Mouse (Mus musculus) MEL (cell line): ENCODE results near the gene Pycard. TPM values are rescaled to one million over a fixed set of nuclear protein-coding genes. Genes with fewer than 3 reads are reported as not detected.

Experiments
- DNase-seq: peaks from one replicate; pipeline ENCODE4 v3.0.0; 2011; ENCODE audit warnings: low read depth, low spot score
- H3K27ac ChIP-seq: 2 replicates; pipeline ENCODE4 v1.5.1; 2012; ENCODE audit warnings: low read depth, mild to moderate bottlenecking, control low read depth, low read length, moderate library complexity; ENCODE audit not compliant: control insufficient read depth
- H3K27me3 ChIP-seq, 2 experiments: fragments of 150-350 bp in 1 of 2; sonication (generic) in 1 of 2; 2 replicates each; pipeline ENCODE4 v1.6.1; 2012; ENCODE audit warnings: low read length in 2 of 2, mild to moderate bottlenecking in 2 of 2, improper control_type of control experiment in 1 of 2, moderate library complexity in 1 of 2; ENCODE audit not compliant: insufficient read depth in 2 of 2, control insufficient read depth in 1 of 2
- H3K36me3 ChIP-seq, 2 experiments: 2 replicates each; pipeline ENCODE4 v1.6.1; 2012 to 2014; ENCODE audit warnings: low read length in 2 of 2, improper control_type of control experiment in 1 of 2, inconsistent platforms in 1 of 2, mild to moderate bottlenecking in 1 of 2; ENCODE audit not compliant: insufficient read depth in 2 of 2, control insufficient read depth in 1 of 2
- H3K4me1 ChIP-seq, 2 experiments: fragments of 150-350 bp in 1 of 2; sonication (generic) in 1 of 2; 2 replicates each; pipeline ENCODE4 v1.6.1; 2012; ENCODE audit warnings: low read length in 2 of 2, improper control_type of control experiment in 1 of 2, mild to moderate bottlenecking in 1 of 2; ENCODE audit not compliant: insufficient read depth in 2 of 2, control insufficient read depth in 1 of 2
- H3K4me3 ChIP-seq, 2 experiments: fragments of 150-350 bp in 1 of 2; sonication (generic) in 1 of 2; 2 replicates each; pipeline ENCODE4 v1.5.1; 2012; ENCODE audit warnings: low read depth in 2 of 2, low read length in 2 of 2, mild to moderate bottlenecking in 2 of 2, moderate library complexity in 2 of 2, control low read depth in 1 of 2, improper control_type of control experiment in 1 of 2; ENCODE audit not compliant: control insufficient read depth in 1 of 2, insufficient read depth in 1 of 2
- H3K79me2 ChIP-seq: 2 replicates; pipeline ENCODE4 v1.6.1; 2012; ENCODE audit warnings: mild to moderate bottlenecking, low read length, moderate library complexity; ENCODE audit not compliant: control insufficient read depth, poor library complexity, insufficient read depth
- H3K9ac ChIP-seq: 2 replicates; pipeline ENCODE4 v1.6.1; 2012; ENCODE audit warnings: low read depth, mild to moderate bottlenecking, control low read depth, low read length, moderate library complexity; ENCODE audit not compliant: control insufficient read depth, poor library complexity, severe bottlenecking
- H3K9me3 ChIP-seq: fragments of 150-350 bp; sonication (generic); replicated peaks from 2 replicates; pipeline ENCODE4 v1.6.1; 2012; ENCODE audit warnings: mild to moderate bottlenecking, low read length, improper control_type of control experiment, moderate library complexity; ENCODE audit not compliant: insufficient read depth
- CHD2 ChIP-seq: IDR thresholded peaks from 2 replicates; pipeline ENCODE4 v1.6.1; 2011; ENCODE audit warnings: low read length, improper control_type of control experiment
- E2F4 ChIP-seq: IDR thresholded peaks from 2 replicates; pipeline ENCODE4 v1.6.1; 2011; ENCODE audit warnings: low read depth, low read length, improper control_type of control experiment, borderline replicate concordance
- EP300 ChIP-seq, 2 experiments: IDR thresholded peaks; 2 replicates each; pipeline ENCODE4 v1.6.1; 2011; ENCODE audit warnings: improper control_type of control experiment in 2 of 2, low read length in 2 of 2, low read depth in 1 of 2, mild to moderate bottlenecking in 1 of 2
- ETS1 ChIP-seq: IDR thresholded peaks from 2 replicates; pipeline ENCODE4 v1.6.1; 2012; ENCODE audit warnings: low read depth, mild to moderate bottlenecking, inconsistent platforms, low read length, improper control_type of control experiment, moderate library complexity
- GABPA ChIP-seq: IDR thresholded peaks from 2 replicates; pipeline ENCODE4 v1.6.1; 2012; ENCODE audit warnings: low read depth, mild to moderate bottlenecking, inconsistent platforms, low read length, improper control_type of control experiment, moderate library complexity
- JUND ChIP-seq: IDR thresholded peaks from 2 replicates; pipeline ENCODE4 v1.6.1; 2011; ENCODE audit warnings: low read depth, mild to moderate bottlenecking, improper control_type of control experiment, low read length
- MAFK ChIP-seq: IDR thresholded peaks from 2 replicates; pipeline ENCODE4 v1.6.1; 2011; ENCODE audit warnings: low read depth, mild to moderate bottlenecking, low read length, improper control_type of control experiment, borderline replicate concordance
- MAX ChIP-seq: IDR thresholded peaks from 2 replicates; pipeline ENCODE4 v1.6.1; 2011; ENCODE audit warnings: low read length, improper control_type of control experiment
- NRF1 ChIP-seq: IDR thresholded peaks from 2 replicates; pipeline ENCODE4 v1.6.1; 2014; ENCODE audit warnings: low read depth, mild to moderate bottlenecking, inconsistent platforms, low read length, improper control_type of control experiment, moderate library complexity; ENCODE audit not compliant: poor library complexity, insufficient read depth, severe bottlenecking
- POLR2A ChIP-seq, 2 experiments: IDR thresholded peaks; 2 replicates each; pipeline ENCODE4 v1.6.1; 2011 to 2012; ENCODE audit warnings: low read length in 2 of 2, mild to moderate bottlenecking in 2 of 2, control low read depth in 1 of 2, improper control_type of control experiment in 1 of 2, low read depth in 1 of 2, moderate library complexity in 1 of 2; ENCODE audit not compliant: control insufficient read depth in 1 of 2, insufficient read depth in 1 of 2, poor library complexity in 1 of 2
- POLR2AphosphoS5 ChIP-seq: IDR thresholded peaks from 2 replicates; pipeline ENCODE4 v1.6.1; 2012; ENCODE audit warnings: low read depth, borderline replicate concordance, mild to moderate bottlenecking, inconsistent platforms, low read length, moderate library complexity, mixed read lengths
- TAL1 ChIP-seq: IDR thresholded peaks from 2 replicates; pipeline ENCODE4 v1.6.1; 2012; ENCODE audit warnings: mild to moderate bottlenecking, inconsistent platforms, low read length, moderate library complexity, mixed read lengths
- TBP ChIP-seq: IDR thresholded peaks from 2 replicates; pipeline ENCODE4 v1.8.0; 2011; ENCODE audit warnings: low read depth, low read length, improper control_type of control experiment
- TCF12 ChIP-seq: IDR thresholded peaks from 2 replicates; pipeline ENCODE4 v1.6.1; 2014; ENCODE audit warnings: low read depth, mild to moderate bottlenecking, inconsistent platforms, low read length, improper control_type of control experiment, moderate library complexity
- polyA plus RNA-seq, 2 experiments: library from polyadenylated mRNA; stranded (reverse) in 1 of 2; unstranded in 1 of 2; fragments of >175 nt in 1 of 2; fragments of >200 nt in 1 of 2; gene quantifications; 2 replicates each; pipeline versions ENCODE4 v1.2.1 to v1.2.4; 2012; ENCODE audit warnings: low replicate concordance in 2 of 2, low read depth in 1 of 2; ENCODE audit not compliant: insufficient read length in 2 of 2, insufficient read depth in 1 of 2, missing spikeins in 1 of 2
- total RNA-seq: library from RNA; depleted of rRNA; stranded (reverse); fragments of 300-350 nt; gene quantifications from 2 replicates; pipeline ENCODE4 v1.2.3, GENCODE M21; 2012

The Pycard gene
- total and polyA plus RNA-seq, 3 experiments: 0.12 to 0.24 TPM; not detected in 1

GRCm38 (mm10) chr7:127967004-127967921 is 26.4 kb downstream of the Pycard start, which contains the start of gene Fus (continued):
- TF ChIP-seq POLR2AphosphoS5 (peak; percentile 98), TCF12 (peak; percentile 70), POLR2A (IDR thresholded peaks at IDR 0.05; ENCODE audit: control insufficient read depth in 1 of 2, insufficient read depth in 1 of 2, low read depth in 1 of 2, low read length in 2 of 2, poor library complexity in 1 of 2) (peak; percentile 97 to 100), MAX (peak; percentile 89)

- H3K27ac ChIP-seq: peak overlapping the region; percentile 83
Measured at GRCm38 (mm10) chr7:127966371-127966918, 27.2 kb downstream of the Pycard start.

GRCm38 (mm10) chr7:127959364-127959763 is 34.3 kb downstream of the Pycard start:
- Histone ChIP-seq H3K4me1 (no peaks in the 10 kb centered on the region), H3K27me3 (peaks cover 8 to 13% of the 10 kb centered on the region in 2 experiments; a peak in 3 of 4 replicates), H3K9ac (no peak overlapping the region), H3K4me3 (no peak overlapping the region), H3K36me3 (no peaks in the 10 kb centered on the region), H3K9me3 (no peaks in the 10 kb centered on the region), H3K27ac (no peak overlapping the region), H3K79me2 (no peaks in the 10 kb centered on the region)
- no peak for TF ChIP-seq EP300 (IDR thresholded peaks at IDR 0.05; ENCODE audit: low read depth in 1 of 2, low read length in 2 of 2)
- no peak for TF ChIP-seq TBP
- TF ChIP-seq GABPA: no peak
- TF ChIP-seq MAFK: no peak
- TF ChIP-seq TAL1: no peak
- no peak for TF ChIP-seq E2F4
- no peak for TF ChIP-seq ETS1
- no peak for DNase-seq

More at GRCm38 (mm10) chr7:127966371-127966918, 27.2 kb downstream of the Pycard start:
- Histone ChIP-seq H3K79me2 (peaks cover 33% of the 10 kb centered on the region), H3K4me1 (peaks cover 3 to 13% of the 10 kb centered on the region in 2 experiments), H3K36me3 (peaks cover 11 to 24% of the 10 kb centered on the region in 2 experiments), H3K27me3 (no peaks in the 10 kb centered on the region), H3K4me3 (peak overlapping the region; percentile 74 to 75)
- peak; percentile 67 for DNase-seq
- TF ChIP-seq TCF12 (no peak), EP300 (IDR thresholded peaks at IDR 0.05; ENCODE audit: low read depth in 1 of 2, low read length in 2 of 2) (no peak), JUND (no peak), CHD2 (no peak), NRF1 (no peak)
- TF ChIP-seq, all 39 proteins: peak for 0
- no peaks in the 10 kb centered on the region for H3K9me3 ChIP-seq
- peak overlapping the region; percentile 82 for H3K9ac ChIP-seq
